Mouse (Mus musculus) MEL (cell line): ENCODE results near the gene Casp4. TPM values are rescaled to one million over a fixed set of nuclear protein-coding genes. Genes with fewer than 3 reads are reported as not detected.

ENCODE experiments used
- DNase-seq: peaks from one replicate; pipeline ENCODE4 v3.0.0; 2011; ENCODE audit warnings: low read depth, low spot score
- H3K27ac ChIP-seq: 2 replicates; pipeline ENCODE4 v1.5.1; 2012; ENCODE audit warnings: low read depth, mild to moderate bottlenecking, control low read depth, low read length, moderate library complexity; ENCODE audit not compliant: control insufficient read depth
- H3K27me3 ChIP-seq, 2 experiments: fragments of 150-350 bp in 1 of 2; sonication (generic) in 1 of 2; 2 replicates each; pipeline ENCODE4 v1.6.1; 2012; ENCODE audit warnings: low read length in 2 of 2, mild to moderate bottlenecking in 2 of 2, improper control_type of control experiment in 1 of 2, moderate library complexity in 1 of 2; ENCODE audit not compliant: insufficient read depth in 2 of 2, control insufficient read depth in 1 of 2
- H3K36me3 ChIP-seq, 2 experiments: 2 replicates each; pipeline ENCODE4 v1.6.1; 2012 to 2014; ENCODE audit warnings: low read length in 2 of 2, improper control_type of control experiment in 1 of 2, inconsistent platforms in 1 of 2, mild to moderate bottlenecking in 1 of 2; ENCODE audit not compliant: insufficient read depth in 2 of 2, control insufficient read depth in 1 of 2
- H3K4me1 ChIP-seq, 2 experiments: fragments of 150-350 bp in 1 of 2; sonication (generic) in 1 of 2; 2 replicates each; pipeline ENCODE4 v1.6.1; 2012; ENCODE audit warnings: low read length in 2 of 2, improper control_type of control experiment in 1 of 2, mild to moderate bottlenecking in 1 of 2; ENCODE audit not compliant: insufficient read depth in 2 of 2, control insufficient read depth in 1 of 2
- H3K4me3 ChIP-seq, 2 experiments: fragments of 150-350 bp in 1 of 2; sonication (generic) in 1 of 2; 2 replicates each; pipeline ENCODE4 v1.5.1; 2012; ENCODE audit warnings: low read depth in 2 of 2, low read length in 2 of 2, mild to moderate bottlenecking in 2 of 2, moderate library complexity in 2 of 2, control low read depth in 1 of 2, improper control_type of control experiment in 1 of 2; ENCODE audit not compliant: control insufficient read depth in 1 of 2, insufficient read depth in 1 of 2
- H3K79me2 ChIP-seq: 2 replicates; pipeline ENCODE4 v1.6.1; 2012; ENCODE audit warnings: mild to moderate bottlenecking, low read length, moderate library complexity; ENCODE audit not compliant: control insufficient read depth, poor library complexity, insufficient read depth
- H3K9ac ChIP-seq: 2 replicates; pipeline ENCODE4 v1.6.1; 2012; ENCODE audit warnings: low read depth, mild to moderate bottlenecking, control low read depth, low read length, moderate library complexity; ENCODE audit not compliant: control insufficient read depth, poor library complexity, severe bottlenecking
- H3K9me3 ChIP-seq: fragments of 150-350 bp; sonication (generic); replicated peaks from 2 replicates; pipeline ENCODE4 v1.6.1; 2012; ENCODE audit warnings: mild to moderate bottlenecking, low read length, improper control_type of control experiment, moderate library complexity; ENCODE audit not compliant: insufficient read depth
- BHLHE40 ChIP-seq: IDR thresholded peaks from 2 replicates; pipeline ENCODE4 v1.6.1; 2012; ENCODE audit warnings: low read depth, mild to moderate bottlenecking, inconsistent platforms, low read length, improper control_type of control experiment, borderline replicate concordance
- CHD2 ChIP-seq: IDR thresholded peaks from 2 replicates; pipeline ENCODE4 v1.6.1; 2011; ENCODE audit warnings: low read length, improper control_type of control experiment
- CTCF ChIP-seq, 3 experiments: IDR thresholded peaks in 2 of 3; conservative IDR thresholded peaks in 1 of 3; 2 replicates each; pipeline ENCODE4 v1.5.1; 2011 to 2012; ENCODE audit warnings: low read length in 3 of 3, low read depth in 2 of 3, mild to moderate bottlenecking in 2 of 3, improper control_type of control experiment in 1 of 3, inconsistent platforms in 1 of 3, mixed read lengths in 1 of 3, moderate library complexity in 1 of 3; ENCODE audit not compliant: control insufficient read depth in 1 of 3, insufficient read depth in 1 of 3, poor library complexity in 1 of 3, severe bottlenecking in 1 of 3
- E2F4 ChIP-seq: IDR thresholded peaks from 2 replicates; pipeline ENCODE4 v1.6.1; 2011; ENCODE audit warnings: low read depth, low read length, improper control_type of control experiment, borderline replicate concordance
- GATA1 ChIP-seq: IDR thresholded peaks from 2 replicates; pipeline ENCODE4 v1.6.1; 2011; ENCODE audit warnings: low read depth, low read length, improper control_type of control experiment
- JUND ChIP-seq: IDR thresholded peaks from 2 replicates; pipeline ENCODE4 v1.6.1; 2011; ENCODE audit warnings: low read depth, mild to moderate bottlenecking, improper control_type of control experiment, low read length
- KAT2A ChIP-seq: conservative IDR thresholded peaks from 2 replicates; pipeline ENCODE4 v1.6.1; 2012; ENCODE audit warnings: low read depth, low read length, improper control_type of control experiment, inconsistent platforms
- MAX ChIP-seq: IDR thresholded peaks from 2 replicates; pipeline ENCODE4 v1.6.1; 2011; ENCODE audit warnings: low read length, improper control_type of control experiment
- MAZ ChIP-seq: IDR thresholded peaks from 2 replicates; pipeline ENCODE4 v1.6.1; 2012; ENCODE audit warnings: low read depth, mild to moderate bottlenecking, inconsistent platforms, low read length, improper control_type of control experiment
- MEF2A ChIP-seq: IDR thresholded peaks from 2 replicates; pipeline ENCODE4 v1.6.1; 2014; ENCODE audit warnings: low read depth, mild to moderate bottlenecking, inconsistent platforms, low read length, improper control_type of control experiment; ENCODE audit not compliant: poor library complexity, insufficient replicate concordance, severe bottlenecking; ENCODE audit errors: extremely low read depth
- MYB ChIP-seq: IDR thresholded peaks from 2 replicates; pipeline ENCODE4 v1.6.1; 2011; ENCODE audit warnings: mild to moderate bottlenecking, low read depth, low read length, improper control_type of control experiment
- NELFE ChIP-seq: IDR thresholded peaks from 2 replicates; pipeline ENCODE4 v1.6.1; 2011; ENCODE audit warnings: low read depth, low read length, improper control_type of control experiment
- NRF1 ChIP-seq: IDR thresholded peaks from 2 replicates; pipeline ENCODE4 v1.6.1; 2014; ENCODE audit warnings: low read depth, mild to moderate bottlenecking, inconsistent platforms, low read length, improper control_type of control experiment, moderate library complexity; ENCODE audit not compliant: poor library complexity, insufficient read depth, severe bottlenecking
- POLR2A ChIP-seq, 2 experiments: IDR thresholded peaks; 2 replicates each; pipeline ENCODE4 v1.6.1; 2011 to 2012; ENCODE audit warnings: low read length in 2 of 2, mild to moderate bottlenecking in 2 of 2, control low read depth in 1 of 2, improper control_type of control experiment in 1 of 2, low read depth in 1 of 2, moderate library complexity in 1 of 2; ENCODE audit not compliant: control insufficient read depth in 1 of 2, insufficient read depth in 1 of 2, poor library complexity in 1 of 2
- POLR2AphosphoS5 ChIP-seq: IDR thresholded peaks from 2 replicates; pipeline ENCODE4 v1.6.1; 2012; ENCODE audit warnings: low read depth, borderline replicate concordance, mild to moderate bottlenecking, inconsistent platforms, low read length, moderate library complexity, mixed read lengths
- RAD21 ChIP-seq: IDR thresholded peaks from 2 replicates; pipeline ENCODE4 v1.6.1; 2011; ENCODE audit warnings: mild to moderate bottlenecking, low read depth, low read length, improper control_type of control experiment
- SMC3 ChIP-seq: IDR thresholded peaks from 2 replicates; pipeline ENCODE4 v1.6.1; 2011; ENCODE audit warnings: low read depth, low read length, improper control_type of control experiment
- TAL1 ChIP-seq: IDR thresholded peaks from 2 replicates; pipeline ENCODE4 v1.6.1; 2012; ENCODE audit warnings: mild to moderate bottlenecking, inconsistent platforms, low read length, moderate library complexity, mixed read lengths
- TBP ChIP-seq: IDR thresholded peaks from 2 replicates; pipeline ENCODE4 v1.8.0; 2011; ENCODE audit warnings: low read depth, low read length, improper control_type of control experiment
- TCF12 ChIP-seq: IDR thresholded peaks from 2 replicates; pipeline ENCODE4 v1.6.1; 2014; ENCODE audit warnings: low read depth, mild to moderate bottlenecking, inconsistent platforms, low read length, improper control_type of control experiment, moderate library complexity
- USF1 ChIP-seq: IDR thresholded peaks from 2 replicates; pipeline ENCODE4 v1.6.1; 2014; ENCODE audit warnings: low read depth, mild to moderate bottlenecking, inconsistent platforms, low read length, improper control_type of control experiment, moderate library complexity
- USF2 ChIP-seq, 2 experiments: IDR thresholded peaks; 2 replicates each; pipeline ENCODE4 v1.6.1; 2011 to 2012; ENCODE audit warnings: improper control_type of control experiment in 2 of 2, low read length in 2 of 2, borderline replicate concordance in 1 of 2, inconsistent platforms in 1 of 2, low read depth in 1 of 2, mild to moderate bottlenecking in 1 of 2; ENCODE audit not compliant: insufficient read depth in 1 of 2
- ZC3H11A ChIP-seq: IDR thresholded peaks from 2 replicates; pipeline ENCODE4 v1.6.1; 2012; ENCODE audit warnings: low read depth, mild to moderate bottlenecking, inconsistent platforms, low read length, improper control_type of control experiment
- ZMIZ1 ChIP-seq: IDR thresholded peaks from 2 replicates; pipeline ENCODE4 v1.6.1; 2012; ENCODE audit warnings: low read depth, mild to moderate bottlenecking, inconsistent platforms, low read length, improper control_type of control experiment, moderate library complexity
- ZNF384 ChIP-seq: IDR thresholded peaks from 2 replicates; pipeline ENCODE4 v1.6.1; 2012; ENCODE audit warnings: low read depth, mild to moderate bottlenecking, inconsistent platforms, low read length, improper control_type of control experiment
- polyA plus RNA-seq, 2 experiments: library from polyadenylated mRNA; stranded (reverse) in 1 of 2; unstranded in 1 of 2; fragments of >175 nt in 1 of 2; fragments of >200 nt in 1 of 2; gene quantifications; 2 replicates each; pipeline versions ENCODE4 v1.2.1 to v1.2.4; 2012; ENCODE audit warnings: low replicate concordance in 2 of 2, low read depth in 1 of 2; ENCODE audit not compliant: insufficient read length in 2 of 2, insufficient read depth in 1 of 2, missing spikeins in 1 of 2
- total RNA-seq: library from RNA; depleted of rRNA; stranded (reverse); fragments of 300-350 nt; gene quantifications from 2 replicates; pipeline ENCODE4 v1.2.3, GENCODE M21; 2012

The Casp4 gene
- total and polyA plus RNA-seq, 3 experiments: 0.11 to 0.62 TPM; not detected in 1

GRCm38 (mm10) chr9:5286597-5286996 lies 22.0 kb upstream of the Casp4 start:
- no peak for DNase-seq
- TF ChIP-seq TAL1 (no peak), CHD2 (no peak), JUND (no peak), USF2 (IDR thresholded peaks at IDR 0.05; ENCODE audit: borderline replicate concordance in 1 of 2, insufficient read depth in 1 of 2, low read depth in 1 of 2, low read length in 2 of 2) (no peak), POLR2A (IDR thresholded peaks at IDR 0.05; ENCODE audit: control insufficient read depth in 1 of 2, insufficient read depth in 1 of 2, low read depth in 1 of 2, low read length in 2 of 2, poor library complexity in 1 of 2) (no peak), E2F4 (no peak), SMC3 (no peak), MAZ (no peak), MYB (no peak), MEF2A (no peak), NRF1 (no peak), ZC3H11A (no peak), GATA1 (no peak), RAD21 (no peak), USF1 (no peak), TCF12 (no peak), NELFE (no peak), KAT2A (no peak), CTCF (IDR thresholded peaks at IDR 0.05 in 2 of 3, conservative IDR thresholded peaks at IDR 0.05 in 1 of 3; ENCODE audit: control insufficient read depth in 1 of 3, insufficient read depth in 1 of 3, low read depth in 2 of 3, low read length in 3 of 3, poor library complexity in 1 of 3, severe bottlenecking in 1 of 3) (no peak)
- no peak overlapping the region for H3K9ac ChIP-seq
- H3K27ac ChIP-seq: no peak overlapping the region
- no peak overlapping the region for H3K4me3 ChIP-seq
- H3K9me3 ChIP-seq: no peaks in the 10 kb centered on the region
- H3K36me3 ChIP-seq: no peaks in the 10 kb centered on the region
- no peaks in the 10 kb centered on the region for H3K27me3 ChIP-seq
- no peaks in the 10 kb centered on the region for H3K79me2 ChIP-seq
- H3K4me1 ChIP-seq: no peaks in the 10 kb centered on the region

- DNase-seq: no peak
- Histone ChIP-seq H3K9ac (no peak overlapping the region), H3K4me1 (no peaks in the 10 kb centered on the region), H3K9me3 (no peaks in the 10 kb centered on the region), H3K27ac (no peak overlapping the region), H3K36me3 (peaks cover 0 to 2% of the 10 kb centered on the region in 2 experiments; a peak in 1 of 4 replicates), H3K27me3 (no peaks in the 10 kb centered on the region), H3K79me2 (no peaks in the 10 kb centered on the region), H3K4me3 (no peak overlapping the region)
- TF ChIP-seq RAD21 (no peak), MEF2A (no peak), POLR2AphosphoS5 (no peak), MAX (no peak), SMC3 (no peak), ZC3H11A (no peak), CHD2 (no peak), NRF1 (no peak), BHLHE40 (no peak), ZMIZ1 (no peak), TAL1 (no peak), KAT2A (no peak), TBP (no peak), ZNF384 (no peak), TCF12 (no peak), POLR2A (IDR thresholded peaks at IDR 0.05; ENCODE audit: control insufficient read depth in 1 of 2, insufficient read depth in 1 of 2, low read depth in 1 of 2, low read length in 2 of 2, poor library complexity in 1 of 2) (no peak), USF1 (no peak)
These were observed 12.0 kb upstream of the Casp4 start for GRCm38 (mm10) chr9:5296354-5297237.
